Mouse (Mus musculus) lung, postnatal 0 days (tissue): ENCODE data around the gene Inafm2.

Experiments
- CTCF ChIP-seq: IDR thresholded peaks from 2 replicates; pipeline ENCODE4 v1.5.1; 2016; ENCODE audit warnings: antibody characterized with exemption, mild to moderate bottlenecking
- EP300 ChIP-seq: IDR thresholded peaks from 2 replicates; pipeline ENCODE4 v1.6.1; 2016; ENCODE audit warnings: antibody characterized with exemption, mild to moderate bottlenecking, control low read depth

DNA sequence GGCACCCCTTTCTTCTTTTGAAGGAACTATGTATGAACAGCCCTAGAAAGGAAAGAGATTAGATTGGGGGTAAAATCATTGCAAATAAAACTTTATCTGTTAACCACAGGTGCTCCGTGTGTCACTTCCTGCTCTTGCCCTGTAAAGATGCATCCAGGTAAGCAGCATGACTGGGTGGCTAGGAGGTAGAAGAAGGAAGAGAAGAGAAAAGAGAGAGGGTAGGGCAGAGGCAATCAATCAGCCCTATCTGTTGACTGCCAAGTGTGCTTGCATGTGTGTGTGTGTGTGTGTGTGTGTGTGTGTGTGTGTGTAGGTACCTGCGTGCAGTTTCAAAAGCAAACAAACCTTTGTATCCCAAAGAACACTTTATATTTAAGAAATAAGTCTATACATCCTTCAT, 29.0 kb downstream of the Inafm2 start:
- TF ChIP-seq CTCF: no peak
- TF ChIP-seq EP300: no peak
